Mouse (Mus musculus): ENCODE measurements around the gene Tbl1x.
"Not testable (repeated sequence)": the region's sequence is repeated elsewhere in the genome, so short reads cannot be mapped to it uniquely, and the experiment has no call there.

Tbl1x gene

DNA sequence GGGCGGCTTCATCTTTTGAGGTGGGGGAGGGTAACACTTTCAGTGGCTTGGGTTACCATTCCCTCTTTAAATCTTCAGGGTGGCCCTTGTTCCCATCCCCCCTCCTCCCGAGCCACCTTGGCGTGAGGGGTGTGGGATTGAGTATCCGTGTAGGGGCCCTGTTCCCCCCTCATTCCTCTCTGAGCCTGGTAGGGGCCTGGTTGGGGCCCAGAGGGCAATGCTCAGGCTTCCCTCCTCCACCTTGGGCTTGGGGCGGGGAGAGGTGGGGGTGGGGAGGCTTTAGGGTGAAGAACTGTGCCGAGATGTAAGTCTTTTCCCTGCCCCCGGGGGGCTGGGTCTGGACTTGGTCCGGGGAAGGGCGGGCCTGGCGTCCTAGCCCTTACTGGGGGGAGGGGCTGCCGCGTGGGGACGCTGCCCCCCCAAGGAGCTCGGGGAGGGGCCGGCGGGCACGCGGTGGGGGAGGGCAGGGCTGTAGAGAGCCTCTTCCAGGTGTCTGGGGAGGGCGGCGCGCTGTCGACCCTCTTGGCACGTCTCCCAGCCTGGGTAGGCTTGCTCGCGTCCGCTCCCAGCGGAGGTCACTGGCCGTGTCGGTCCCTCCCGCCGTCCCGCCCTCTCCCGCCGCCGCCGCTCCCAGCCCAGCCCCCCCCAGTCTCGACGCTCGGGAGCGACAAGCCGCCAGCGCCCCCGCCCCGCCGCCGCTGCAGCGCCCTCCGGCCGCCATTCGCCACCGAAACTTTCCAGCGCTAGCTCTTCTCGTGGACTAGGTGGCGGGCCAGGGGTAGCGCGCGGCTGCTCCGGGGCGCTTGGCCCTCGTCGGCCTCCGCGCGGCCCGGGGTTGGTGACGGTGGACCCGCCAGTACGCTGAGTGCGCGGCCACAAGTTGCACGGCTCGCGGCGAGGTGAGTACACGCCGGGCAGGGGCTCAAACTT lies at the start of gene Tbl1x:
Tbl1x (plus strand) TSS at position 643 of the 930 bp plus-strand sequence.
- peak; percentile 22 for DNase-seq (ENCODE audit: low spot score)

DNA sequence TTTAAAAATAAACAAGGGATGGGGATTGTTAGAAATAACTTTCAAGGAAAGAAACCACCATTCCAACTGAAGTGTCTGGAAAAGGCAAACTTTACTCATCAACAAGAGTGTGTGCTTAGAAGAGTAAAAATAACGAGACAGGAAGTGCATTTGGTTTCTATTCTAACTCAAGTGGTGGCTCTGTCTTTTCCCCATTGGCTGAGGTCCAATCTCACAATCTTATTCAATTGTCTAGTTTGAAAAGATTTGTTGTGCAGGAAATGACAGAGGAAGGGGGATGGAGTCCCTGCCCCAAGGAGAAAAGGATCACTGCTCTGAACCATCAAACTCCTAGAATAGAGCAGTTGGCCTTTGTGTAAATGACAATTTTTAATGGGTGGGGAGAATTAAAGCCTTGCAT lies 41.6 kb upstream of the Tbl1x start:
- no peak for DNase-seq (ENCODE audit: low spot score)

GRCm38 (mm10) chrX:77472858-77473257 lies 38.0 kb upstream of the Tbl1x start:
- no peak for DNase-seq (ENCODE audit: low spot score)

GRCm38 (mm10) chrX:77473511-77473910 lies 37.3 kb upstream of the Tbl1x start:
- DNase-seq (ENCODE audit: low spot score), result no peak

- no peak for DNase-seq (ENCODE audit: low spot score)
Observed at GRCm38 (mm10) chrX:77474551-77474950, 36.3 kb upstream of the Tbl1x start.

GRCm38 (mm10) chrX:77477526-77477925 lies 33.3 kb upstream of the Tbl1x start:
- no peak for DNase-seq (ENCODE audit: low spot score)

DNA sequence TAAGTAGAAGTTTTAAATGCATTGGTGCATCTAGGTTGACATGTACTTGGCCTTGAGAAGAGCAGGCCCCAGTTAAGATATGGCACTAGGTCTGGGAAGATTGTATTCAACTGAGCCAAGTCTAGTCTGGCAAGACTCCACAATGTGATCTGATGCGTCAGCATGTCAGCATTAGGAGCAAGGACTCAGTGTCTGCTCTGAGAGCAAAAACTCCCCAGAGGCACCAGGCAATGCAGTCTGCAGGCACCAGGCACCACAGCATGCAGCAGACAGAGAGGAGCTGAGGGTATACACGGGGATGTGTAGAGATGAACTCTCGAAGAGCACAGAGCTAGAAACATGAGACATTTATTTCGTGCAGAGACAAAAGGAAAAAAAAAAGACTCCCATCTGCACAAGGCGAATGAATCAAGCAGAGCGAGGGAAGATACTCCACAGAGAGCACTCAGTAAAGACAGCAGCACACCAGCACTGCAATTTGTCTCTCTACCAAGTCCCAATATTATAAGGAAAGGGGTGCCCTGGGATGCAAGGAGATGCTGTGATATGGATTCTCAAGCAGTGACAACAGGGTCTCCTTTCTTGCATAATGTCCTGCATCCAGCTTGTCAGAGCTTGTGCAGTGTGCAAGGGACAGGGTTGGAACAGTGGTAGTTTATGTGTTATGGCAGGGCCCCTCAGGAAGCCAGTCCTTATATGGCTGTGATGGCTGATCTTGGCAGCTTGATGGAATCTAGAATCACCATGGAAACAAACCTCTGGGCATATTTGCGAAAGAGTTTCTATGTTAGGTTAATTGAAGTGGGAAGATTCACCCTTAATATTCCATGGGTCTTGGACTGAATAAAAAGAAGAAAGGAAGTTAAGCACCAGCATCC lies 22.7 kb upstream of the Tbl1x start:
- no peak for DNase-seq (ENCODE audit: low spot score)

- no peak for DNase-seq (ENCODE audit: low spot score)
Observed at GRCm38 (mm10) chrX:77490127-77490526, 20.7 kb upstream of the Tbl1x start.

GRCm38 (mm10) chrX:77509149-77509548 lies 1.7 kb upstream of the Tbl1x start:
- peak; percentile 16 for DNase-seq (ENCODE audit: low spot score)

- no peak for DNase-seq (ENCODE audit: low spot score)
Observed at GRCm38 (mm10) chrX:77509776-77510175, 1.0 kb upstream of the Tbl1x start.

- DNase-seq (ENCODE audit: low spot score), result no peak
Observed at GRCm38 (mm10) chrX:77511301-77511993, 634 bp downstream of the Tbl1x start.

DNA sequence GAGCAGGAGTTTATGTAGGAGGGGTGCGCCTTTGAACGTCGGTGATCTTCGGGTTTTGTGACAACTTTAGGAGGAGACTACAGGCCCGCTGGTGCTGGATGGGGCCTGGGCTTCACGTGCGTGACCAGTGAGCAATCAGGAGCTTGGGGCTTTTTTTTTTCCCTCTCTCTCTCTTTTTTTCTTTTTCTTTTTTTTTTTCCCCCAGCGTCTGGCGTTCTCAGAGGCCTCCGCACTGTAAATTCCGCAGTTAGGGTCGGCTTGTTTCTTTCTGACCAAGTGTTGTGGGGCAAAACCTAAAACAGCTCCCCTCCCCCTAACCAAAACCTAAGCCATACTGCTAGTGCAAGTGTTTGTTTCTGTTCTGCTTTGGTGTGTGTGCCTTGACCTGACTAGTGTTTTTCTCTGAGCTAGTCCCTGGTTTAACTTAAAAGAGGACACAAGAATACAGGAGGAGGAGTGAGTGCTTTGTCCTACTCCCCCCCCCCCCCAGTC lies 1.2 kb downstream of the Tbl1x start:
- no peak for DNase-seq (ENCODE audit: low spot score)

- DNase-seq (ENCODE audit: low spot score), result no peak
Observed at GRCm38 (mm10) chrX:77517274-77518085, 6.7 kb downstream of the Tbl1x start.

GRCm38 (mm10) chrX:77518929-77519328 lies 8.1 kb downstream of the Tbl1x start:
- DNase-seq (ENCODE audit: low spot score), result no peak

GRCm38 (mm10) chrX:77522842-77523375 lies 12.1 kb downstream of the Tbl1x start:
- no peak for DNase-seq (ENCODE audit: low spot score)

DNA sequence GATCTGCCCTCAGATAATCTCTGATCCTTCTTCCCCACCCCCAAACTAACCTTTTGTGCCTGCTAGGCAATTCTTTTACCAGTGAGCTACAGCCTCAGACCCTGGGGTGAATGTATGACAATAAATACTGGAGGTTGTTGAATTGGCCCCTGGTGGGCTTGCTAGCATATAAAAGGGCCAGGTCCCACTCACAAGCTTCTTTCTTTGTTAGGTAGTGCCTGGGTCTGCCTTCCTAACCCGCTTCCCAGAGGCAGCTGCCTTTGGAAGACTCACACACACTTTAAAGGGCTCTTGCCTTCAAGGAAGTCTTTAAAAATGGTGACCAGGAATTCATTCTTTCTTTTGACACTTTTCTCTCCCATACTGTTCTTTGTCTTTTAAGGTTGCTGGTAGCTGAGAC lies 14.4 kb downstream of the Tbl1x start:
- DNase-seq (ENCODE audit: low spot score), result no peak

DNA sequence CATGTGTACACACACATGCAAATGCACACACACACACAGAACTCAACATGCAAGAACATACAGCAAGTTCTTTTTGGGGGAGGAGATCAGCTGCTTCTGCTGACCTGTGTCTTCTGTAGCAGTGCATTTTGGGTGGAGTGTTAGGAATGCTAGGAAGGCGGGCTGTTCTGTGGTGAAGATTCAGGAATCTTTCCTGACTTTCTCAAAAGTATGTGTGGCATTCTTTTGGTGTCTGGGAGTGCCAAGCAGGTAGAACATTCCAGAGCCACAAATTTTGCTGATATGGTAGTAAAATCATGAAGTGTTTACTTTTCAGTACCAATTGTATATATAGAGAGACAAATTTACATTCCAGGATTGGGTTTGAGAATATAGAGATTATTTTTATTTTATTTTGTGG lies 17.6 kb downstream of the Tbl1x start:
- no peak for DNase-seq (ENCODE audit: low spot score)

DNA sequence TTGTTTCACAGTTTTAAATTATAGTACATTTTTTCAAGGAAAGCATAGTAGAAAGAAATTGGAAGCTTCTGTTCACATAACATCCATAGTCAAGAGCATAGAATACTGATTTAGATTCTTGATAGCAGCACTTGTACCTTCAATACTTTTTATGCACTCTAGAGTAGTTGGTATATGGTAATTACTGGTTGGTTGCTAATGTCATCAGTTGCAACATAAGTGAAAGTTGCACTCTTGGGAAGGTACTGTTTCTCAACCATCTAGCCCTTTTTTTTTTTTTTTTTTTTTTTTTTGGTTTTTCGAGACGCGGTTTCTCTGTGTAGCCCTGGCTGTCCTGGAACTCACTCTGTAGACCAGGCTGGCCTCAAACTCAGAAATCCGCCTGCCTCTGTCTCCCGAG lies 20.2 kb downstream of the Tbl1x start:
- DNase-seq (ENCODE audit: low spot score), result no peak

DNA sequence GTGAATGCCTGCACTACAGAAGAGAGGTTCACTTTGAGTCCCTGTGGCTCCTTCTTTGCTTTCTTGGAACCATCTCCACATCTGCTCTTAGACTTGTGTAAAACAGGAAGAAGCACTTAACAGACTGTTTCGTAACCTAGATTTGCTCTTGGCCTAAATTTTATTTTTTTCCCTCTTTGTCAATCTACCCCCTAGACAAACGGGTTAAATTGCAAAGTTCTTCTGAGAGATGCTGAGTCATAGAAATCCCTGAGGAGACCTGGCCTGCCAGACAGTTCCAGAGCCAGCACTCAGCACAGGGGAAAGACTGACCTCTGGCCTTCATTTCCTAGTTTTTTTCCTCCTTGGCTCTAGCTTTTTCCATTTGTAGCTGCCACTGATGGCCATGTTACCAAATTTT lies 23.1 kb downstream of the Tbl1x start:
- no peak for DNase-seq (ENCODE audit: low spot score)

GRCm38 (mm10) chrX:77539770-77540169 lies 29.0 kb downstream of the Tbl1x start:
- DNase-seq (ENCODE audit: low spot score), result not testable (repeated sequence)

DNA sequence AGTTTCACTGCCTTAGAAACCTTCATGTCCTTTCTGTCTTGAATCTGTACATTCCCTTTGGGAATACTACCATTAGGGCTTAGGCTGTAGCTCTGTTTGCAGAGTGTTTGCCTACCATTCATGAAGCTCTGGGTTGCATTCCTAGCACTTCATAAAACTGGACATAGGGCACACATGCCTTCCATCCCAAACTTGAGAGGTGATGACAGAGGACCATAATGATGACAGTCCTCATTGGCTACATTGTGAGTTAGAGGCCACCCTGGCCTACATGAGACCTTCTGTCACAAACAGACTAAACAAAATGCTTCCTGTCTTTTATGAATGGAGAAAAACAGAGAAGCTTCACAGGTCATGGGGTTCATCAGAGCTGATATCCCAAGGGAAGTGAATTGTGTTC lies 33.2 kb downstream of the Tbl1x start:
- no peak for DNase-seq (ENCODE audit: low spot score)

All from urinary bladder, postnatal 10 days (tissue).